Mouse (Mus musculus) limb, embryonic 14.5 days (tissue): ENCODE measurements at regions not wholly inside any gene's neighbourhood (a gene's known extent, or its start where the extent isn't known, plus 50 kb on each side); places are given as distances from the start of the nearest gene placed in this dataset.

Source experiments
- ATAC-seq: fragments of 200-750 bp; cut with Nextera tagmentation; 2 replicates; pipeline ENCODE4 v1.8.0; 2017; ENCODE audit warnings: low read depth, moderate number of reproducible peaks, moderate TSS enrichment; ENCODE audit not compliant: low FRiP score
- DNase-seq: peaks from one replicate; pipeline ENCODE4 v3.0.0-alpha.2; 2015; ENCODE audit warnings: low spot score
- H3K27ac ChIP-seq: fragments of 300-500 bp; sonication (generic); replicated peaks from 2 replicates; pipeline ENCODE4 v1.5.1; 2014; ENCODE audit warnings: low read depth, mild to moderate bottlenecking, low read length, moderate library complexity, mixed read lengths
- H3K27me3 ChIP-seq: fragments of 300-500 bp; sonication (generic); 2 replicates; pipeline ENCODE4 v1.6.1; 2014; ENCODE audit warnings: low read length, mixed read lengths; ENCODE audit not compliant: control insufficient read depth, insufficient read depth
- H3K36me3 ChIP-seq: fragments of 300-500 bp; sonication (generic); 2 replicates; pipeline ENCODE4 v1.6.1; 2014; ENCODE audit warnings: mild to moderate bottlenecking, low read length, moderate library complexity, mixed read lengths; ENCODE audit not compliant: control insufficient read depth, insufficient read depth
- H3K4me1 ChIP-seq: fragments of 300-500 bp; sonication (generic); 2 replicates; pipeline ENCODE4 v1.6.1; 2014; ENCODE audit warnings: antibody characterized with exemption, low read length, mixed read lengths; ENCODE audit not compliant: control insufficient read depth, insufficient read depth
- H3K4me2 ChIP-seq: fragments of 300-500 bp; sonication (generic); replicated peaks from 2 replicates; pipeline ENCODE4 v1.6.1; 2014; ENCODE audit warnings: low read depth, mild to moderate bottlenecking, low read length, moderate library complexity; ENCODE audit not compliant: severe bottlenecking
- H3K4me3 ChIP-seq: fragments of 300-500 bp; sonication (generic); replicated peaks from 2 replicates; pipeline ENCODE4 v1.5.1; 2014; ENCODE audit warnings: low read length
- H3K9ac ChIP-seq: fragments of 300-500 bp; sonication (generic); 2 replicates; pipeline ENCODE4 v1.6.1; 2014; ENCODE audit warnings: mild to moderate bottlenecking, low read depth, low read length, moderate library complexity; ENCODE audit not compliant: severe bottlenecking
- H3K9me3 ChIP-seq: fragments of 300-500 bp; sonication (generic); 2 replicates; pipeline ENCODE4 v1.6.1; 2016; ENCODE audit warnings: low read length; ENCODE audit not compliant: control insufficient read depth
- POLR2A ChIP-seq: fragments of 200-500 bp; IDR thresholded peaks from 2 replicates; pipeline ENCODE4 v1.8.0; 2012; ENCODE audit warnings: inconsistent platforms, mild to moderate bottlenecking, moderate library complexity, borderline replicate concordance; ENCODE audit not compliant: insufficient read depth, insufficient read length; ENCODE audit errors: extremely low read depth
- WGBS: fragments of 180-500 bp; shearing (Covaris S2); extraction: QIAGEN DNeasy Blood & Tissue Kit; methylation state at CpG from one replicate; pipeline ENCODE4 v1.1.7; 2014; 5-methylcytosine and 5-hydroxymethylcytosine counted together

DNA sequence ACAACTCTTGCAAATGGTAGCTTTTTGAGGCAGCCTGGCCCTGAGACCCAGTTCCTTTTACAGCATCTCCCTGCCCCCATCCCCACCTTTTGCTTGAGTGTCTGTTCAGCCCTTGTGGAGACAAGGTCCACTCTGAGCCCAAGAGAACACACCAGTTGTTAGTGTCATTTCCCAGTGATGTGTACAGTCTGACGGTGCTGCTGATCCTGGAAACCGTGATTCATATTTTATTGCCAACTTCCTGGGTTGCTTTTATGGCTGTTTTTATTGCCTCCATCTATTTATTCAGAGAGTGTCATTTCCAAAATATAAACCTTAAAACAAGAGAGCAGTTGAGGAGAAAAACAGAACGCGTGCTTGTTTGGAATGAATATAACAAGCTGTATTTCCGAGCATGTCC lies 309.6 kb upstream of the Isl1 start:
- H3K4me2 ChIP-seq: no peak overlapping the region
- no peak for TF ChIP-seq POLR2A
- no peaks in the 10 kb centered on the region for H3K9me3 ChIP-seq
- DNase-seq: no peak
- no peaks in the 10 kb centered on the region for H3K27me3 ChIP-seq
- WGBS: 58% methylated on average over 5 of the region's 5 CpGs
- no peak overlapping the region for H3K4me3 ChIP-seq
- no peaks in the 10 kb centered on the region for H3K36me3 ChIP-seq
- H3K27ac ChIP-seq: no peak overlapping the region
- no peak for ATAC-seq
- no peaks in the 10 kb centered on the region for H3K4me1 ChIP-seq
- no peak overlapping the region for H3K9ac ChIP-seq

DNA sequence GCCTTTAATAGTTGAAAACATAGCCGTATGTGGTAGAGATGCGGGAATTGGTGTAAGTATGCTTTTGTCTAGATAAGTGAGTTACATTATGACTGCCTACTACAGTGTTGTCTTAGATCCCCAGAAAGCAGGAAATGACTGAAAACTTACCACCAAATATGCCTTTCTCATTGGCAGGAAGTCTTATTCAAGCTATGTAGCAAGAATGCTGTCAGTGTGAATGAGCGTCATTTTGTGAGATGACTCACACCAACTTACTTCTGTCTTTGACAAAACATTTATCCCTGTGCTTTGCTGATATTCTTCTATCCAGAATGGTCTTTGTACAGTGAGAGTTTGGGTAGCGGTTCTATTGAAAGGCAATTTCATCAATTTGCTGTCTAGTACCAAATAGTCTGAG lies 286.9 kb upstream of the Isl1 start:
- no peak for TF ChIP-seq POLR2A

DNA sequence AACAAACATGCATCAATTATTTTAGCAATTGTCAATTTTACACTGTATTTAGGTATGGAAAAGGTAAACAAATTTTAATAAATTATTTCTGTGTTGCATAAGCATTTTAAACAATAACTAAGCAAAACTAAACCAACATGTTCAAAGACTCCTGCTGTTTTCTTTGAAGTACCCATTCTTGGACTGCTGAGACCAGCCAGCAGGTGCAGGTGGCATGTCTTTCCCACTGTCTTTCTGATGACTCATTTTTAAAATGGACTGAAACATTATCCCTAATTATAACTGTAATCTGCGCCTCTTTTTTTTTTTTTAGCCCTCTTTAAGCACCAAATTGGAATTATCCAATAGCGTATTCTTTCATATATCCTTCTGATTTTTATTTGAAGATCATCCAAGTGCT lies 286.0 kb upstream of the Isl1 start:
- 92% methylated on average over 2 of the region's 2 CpGs for WGBS
- Histone ChIP-seq H3K27ac (no peak overlapping the region), H3K36me3 (no peaks in the 10 kb centered on the region), H3K4me1 (no peaks in the 10 kb centered on the region), H3K4me2 (no peak overlapping the region), H3K9ac (no peak overlapping the region), H3K4me3 (no peak overlapping the region), H3K27me3 (no peaks in the 10 kb centered on the region), H3K9me3 (no peaks in the 10 kb centered on the region)
- no peak for DNase-seq
- TF ChIP-seq POLR2A: no peak
- ATAC-seq: no peak

More for the DNA sequence above, 286.9 kb upstream of the Isl1 start:
- ATAC-seq: no peak
- Histone ChIP-seq H3K36me3 (no peaks in the 10 kb centered on the region), H3K4me1 (no peaks in the 10 kb centered on the region), H3K9me3 (no peaks in the 10 kb centered on the region), H3K4me3 (no peak overlapping the region), H3K9ac (no peak overlapping the region), H3K27me3 (no peaks in the 10 kb centered on the region), H3K27ac (no peak overlapping the region), H3K4me2 (no peak overlapping the region)
- no peak for DNase-seq
- WGBS: 92% methylated on average over 4 of the region's 4 CpGs

DNA sequence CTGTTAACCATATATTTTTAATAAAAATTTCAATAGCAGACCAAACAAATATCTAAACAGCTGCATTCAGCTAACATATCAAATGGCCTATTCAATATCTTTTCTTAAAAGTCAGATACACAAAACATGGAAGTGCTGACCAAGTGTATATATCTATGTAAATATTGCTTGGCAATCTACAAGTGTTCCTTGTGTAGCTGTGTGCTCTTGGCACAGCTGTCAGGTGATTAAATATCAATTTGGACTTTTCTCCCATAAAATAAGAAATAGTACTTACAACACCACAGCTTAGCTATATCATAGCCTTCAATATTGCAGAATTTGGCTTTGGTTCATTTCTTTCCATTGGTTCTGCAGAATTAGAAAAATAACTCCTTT lies 266.5 kb upstream of the Isl1 start:
- ATAC-seq (no peak), DNase-seq (no peak)
- Histone ChIP-seq H3K36me3 (no peaks in the 10 kb centered on the region), H3K9me3 (no peaks in the 10 kb centered on the region), H3K4me2 (no peak overlapping the region), H3K4me1 (no peaks in the 10 kb centered on the region), H3K27ac (no peak overlapping the region), H3K9ac (no peak overlapping the region), H3K4me3 (no peak overlapping the region), H3K27me3 (no peaks in the 10 kb centered on the region)
- no peak for TF ChIP-seq POLR2A

DNA sequence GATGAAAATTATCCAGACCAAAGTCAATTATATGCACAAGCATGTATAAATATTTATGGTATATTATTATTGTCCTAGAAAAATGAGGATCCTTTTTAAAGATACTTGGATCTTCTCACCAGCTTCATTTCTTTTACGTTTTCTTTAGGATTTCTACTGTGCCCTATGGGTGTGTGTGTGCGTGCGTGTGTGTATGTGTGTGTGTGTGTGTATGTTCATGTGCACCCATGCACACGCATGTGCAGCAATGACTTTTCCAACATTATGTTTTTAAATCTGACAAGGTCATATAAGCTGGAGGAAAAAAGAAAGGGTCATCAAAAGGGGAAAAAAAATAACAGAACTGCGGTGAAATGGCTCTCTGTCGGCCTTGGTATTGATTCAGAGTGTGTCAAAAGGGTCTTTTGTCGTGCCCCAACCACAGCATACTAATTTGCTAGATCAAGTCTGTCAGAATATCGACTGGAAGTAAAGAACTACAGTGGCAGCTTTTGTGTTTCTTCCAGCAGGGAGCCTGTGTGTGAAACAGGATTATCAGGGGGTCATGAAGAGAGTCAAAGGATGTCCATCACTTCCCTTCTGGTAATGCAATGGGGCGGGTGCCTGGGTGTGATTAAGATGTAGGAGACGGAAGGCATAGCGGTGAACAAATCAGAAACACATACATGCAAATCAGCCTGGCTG lies 265.9 kb upstream of the Isl1 start:
- no peak for TF ChIP-seq POLR2A
- Histone ChIP-seq H3K27ac (no peak overlapping the region), H3K36me3 (no peaks in the 10 kb centered on the region), H3K4me1 (no peaks in the 10 kb centered on the region), H3K4me3 (no peak overlapping the region), H3K9ac (no peak overlapping the region), H3K9me3 (no peaks in the 10 kb centered on the region), H3K27me3 (no peaks in the 10 kb centered on the region), H3K4me2 (no peak overlapping the region)
- 84% methylated on average over 11 of the region's 11 CpGs for WGBS
- DNase-seq (no peak), ATAC-seq (no peak)

DNA sequence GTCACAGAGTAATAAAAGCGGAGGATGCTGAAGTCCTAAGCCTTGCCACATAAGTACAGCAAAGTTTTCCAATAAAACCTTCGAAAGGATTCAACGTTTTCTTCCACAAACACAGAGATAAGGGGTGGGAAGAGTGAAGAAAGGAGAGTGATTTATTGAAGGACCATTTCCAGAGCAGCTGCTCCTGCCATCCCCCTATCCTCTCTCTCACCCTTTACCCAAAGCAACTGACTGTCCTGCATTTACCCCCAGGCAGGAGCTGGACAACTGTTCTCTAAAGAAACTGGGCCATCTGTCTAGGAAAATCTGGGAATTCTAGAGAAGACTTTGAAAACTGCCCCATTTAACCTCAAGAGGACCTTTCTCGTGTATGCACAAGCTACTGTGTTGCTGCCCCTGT lies 245.6 kb upstream of the Isl1 start:
- Histone ChIP-seq H3K4me2 (no peak overlapping the region), H3K27me3 (no peaks in the 10 kb centered on the region), H3K4me3 (no peak overlapping the region), H3K4me1 (no peaks in the 10 kb centered on the region), H3K9me3 (no peaks in the 10 kb centered on the region), H3K9ac (no peak overlapping the region), H3K36me3 (no peaks in the 10 kb centered on the region), H3K27ac (no peak overlapping the region)
- TF ChIP-seq POLR2A: no peak
- ATAC-seq (no peak), DNase-seq (no peak)
- 43% methylated on average over 4 of the region's 4 CpGs for WGBS
